Mouse (Mus musculus) erythroblast, adult 5-6 weeks (primary cell): ENCODE data around the gene Klra5. TPM values are rescaled to one million over a fixed set of nuclear protein-coding genes. Genes with fewer than 3 reads are reported as not detected.
"Not testable (repeated sequence)": the region's sequence is repeated elsewhere in the genome, so short reads cannot be mapped to it uniquely, and the experiment has no call there.

Experiments
- ATAC-seq: replicated peaks from 2 replicates; pipeline ENCODE4 v1.8.0; 2016; ENCODE audit warnings: moderate number of reproducible peaks, mild to moderate bottlenecking, moderate TSS enrichment, inconsistent platforms; ENCODE audit not compliant: poor library complexity, low FRiP score, severe bottlenecking
- total RNA-seq, 2 experiments: library from RNA; stranded (forward) in 1 of 2; stranded (reverse) in 1 of 2; fragments of 150-400 nt in 1 of 2; fragments of 200-764, 138-1000 nt in 1 of 2; gene quantifications; 2 replicates each; pipeline versions ENCODE4 v1.2.3 to v1.2.4; 2015 to 2017; ENCODE audit warnings: low replicate concordance in 2 of 2

Klra5 gene
- not detected in 2 replicates for total RNA-seq (2015; ENCODE audit: low replicate concordance)
- total RNA-seq (2017; ENCODE audit: low replicate concordance): not detected in 2 replicates

DNA sequence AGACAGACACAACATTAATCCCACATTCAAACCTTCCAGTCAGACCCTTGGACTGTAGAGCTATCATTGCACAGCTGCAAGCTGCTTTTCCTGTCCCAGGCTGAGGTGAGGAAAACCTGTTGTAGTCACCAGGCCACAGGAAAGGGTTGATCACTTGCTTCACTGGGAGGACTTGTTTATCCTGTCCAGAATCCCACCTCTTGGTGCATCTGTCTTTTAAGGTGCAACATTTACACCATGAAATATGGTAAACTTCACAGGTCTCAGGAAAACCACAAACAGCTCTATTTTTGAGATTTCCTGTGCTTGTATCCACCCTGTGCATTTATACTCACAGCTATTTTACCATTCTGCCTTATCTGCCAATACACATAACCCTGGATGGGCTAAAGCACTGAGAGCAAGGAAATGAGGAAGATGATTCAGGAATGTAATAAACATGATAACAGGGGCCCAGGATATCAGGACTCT is at the start of gene Klra5:
Gene Klra5 (minus strand): TSS at position 175 of the 471 bp plus-strand sequence.
- ATAC-seq: not testable (repeated sequence)

DNA sequence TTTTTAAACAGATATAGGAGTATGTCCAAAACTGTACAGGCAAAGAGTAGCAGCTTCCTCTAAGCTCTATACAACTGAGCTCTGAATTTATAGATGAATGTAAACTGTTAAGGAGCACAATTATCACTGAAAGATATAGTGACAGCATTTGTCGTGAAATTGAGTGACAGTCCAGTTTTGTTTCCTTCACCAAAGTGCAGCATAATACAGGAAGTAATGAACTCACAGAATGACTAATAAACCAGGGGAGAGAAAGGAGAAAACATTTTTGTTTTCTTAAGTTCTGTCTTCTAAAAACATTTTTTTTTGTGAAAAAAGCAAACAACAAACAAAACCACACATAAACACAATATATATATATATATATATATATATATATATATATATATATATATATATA is 454 bp downstream of the Klra5 start:
- no peak for ATAC-seq

GRCm38 (mm10) chr6:129882525-129882924 is 34.9 kb downstream of the Klra5 start:
- no peak for ATAC-seq

- ATAC-seq: no peak
Measured at GRCm38 (mm10) chr6:129876549-129876948, 40.9 kb downstream of the Klra5 start, which contains the start of gene Klra17. Gene Klra17 (minus strand): TSS chr6:129876672.

DNA sequence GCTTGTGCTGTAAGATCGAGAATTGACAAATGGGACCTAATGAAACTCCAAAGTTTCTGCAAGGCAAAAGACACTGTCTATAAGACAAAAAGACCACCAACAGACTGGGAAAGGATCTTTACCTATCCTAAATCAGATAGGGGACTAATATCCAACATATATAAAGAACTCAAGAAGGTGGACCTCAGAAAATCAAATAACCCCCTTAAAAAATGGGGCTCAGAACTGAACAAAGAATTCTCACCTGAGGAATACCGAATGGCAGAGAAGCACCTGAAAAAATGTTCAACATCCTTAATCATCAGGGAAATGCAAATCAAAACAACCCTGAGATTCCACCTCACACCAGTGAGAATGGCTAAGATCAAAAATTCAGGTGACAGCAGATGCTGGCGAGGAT is 55.1 kb downstream of the Klra5 start, which contains the start of gene Gm17631:
Gene Gm17631 (plus strand): TSS at position 301 of the 400 bp plus-strand sequence.
- ATAC-seq: not testable (repeated sequence)

Other genes with a start within 250 kb of the Klra5 start
- 0.63 TPM in 1 of 2 replicates, not detected in the other for gene Klrc1, start 238.7 kb downstream of the Klra5 start, total RNA-seq (2015; ENCODE audit: low replicate concordance)
- 2.2 and 3.1 TPM in 2 replicates for gene Klrc1, start 238.7 kb downstream of the Klra5 start, total RNA-seq (2017; ENCODE audit: low replicate concordance)
- gene Klri1, start 200.5 kb downstream of the Klra5 start, total RNA-seq (2015; ENCODE audit: low replicate concordance): not detected in 2 replicates
- gene Klri1, start 200.5 kb downstream of the Klra5 start, total RNA-seq (2017; ENCODE audit: low replicate concordance): not detected in 2 replicates
- not detected in 2 replicates for gene Klri2, start 177.2 kb downstream of the Klra5 start, total RNA-seq (2015; ENCODE audit: low replicate concordance)
- gene Klri2, start 177.2 kb downstream of the Klra5 start, total RNA-seq (2017; ENCODE audit: low replicate concordance): not detected in 2 replicates
- gene Gm156, start 133.4 kb downstream of the Klra5 start, total RNA-seq (2015; ENCODE audit: low replicate concordance): not detected in 2 replicates
- not detected in 2 replicates for gene Gm156, start 133.4 kb downstream of the Klra5 start, total RNA-seq (2017; ENCODE audit: low replicate concordance)
- gene Gm17631, start 55.0 kb downstream of the Klra5 start, total RNA-seq (2015; ENCODE audit: low replicate concordance): not detected in 2 replicates
- gene Gm17631, start 55.0 kb downstream of the Klra5 start, total RNA-seq (2017; ENCODE audit: low replicate concordance): not detected in 2 replicates
- gene Klra17, start 41.0 kb downstream of the Klra5 start, total RNA-seq (2015; ENCODE audit: low replicate concordance): 4.0 and 4.2 TPM in 2 replicates
- gene Klra17, start 41.0 kb downstream of the Klra5 start, total RNA-seq (2017; ENCODE audit: low replicate concordance): not detected in 2 replicates
- not detected in 2 replicates for gene Klra6, start 109.3 kb upstream of the Klra5 start, total RNA-seq (2015; ENCODE audit: low replicate concordance)
- not detected in 2 replicates for gene Klra6, start 109.3 kb upstream of the Klra5 start, total RNA-seq (2017; ENCODE audit: low replicate concordance)
- not detected in 2 replicates for gene Klra4, start 149.6 kb upstream of the Klra5 start, total RNA-seq (2015; ENCODE audit: low replicate concordance)
- not detected in 2 replicates for gene Klra4, start 149.6 kb upstream of the Klra5 start, total RNA-seq (2017; ENCODE audit: low replicate concordance)
- 1.9 TPM in 1 of 2 replicates, not detected in the other for gene Klra8, start 212.2 kb upstream of the Klra5 start, total RNA-seq (2015; ENCODE audit: low replicate concordance)
- gene Klra8, start 212.2 kb upstream of the Klra5 start, total RNA-seq (2017; ENCODE audit: low replicate concordance): not detected in 2 replicates